Mouse (Mus musculus) urinary bladder, postnatal 25 days (tissue): ENCODE measurements around the gene Nsf.
A peak's percentile ranks its signal among the peaks of the same experiment; 100 is the strongest.

ENCODE experiments used
- DNase-seq: peaks from one replicate; pipeline ENCODE4 v3.0.0; 2022; ENCODE audit warnings: low spot score

Gene Nsf

GRCm38 (mm10) chr11:103941351-103941750 lies 12.5 kb downstream of the Nsf start:
- DNase-seq, result no peak

- no peak for DNase-seq
These were observed 13.0 kb downstream of the Nsf start for GRCm38 (mm10) chr11:103940887-103941286.

DNA sequence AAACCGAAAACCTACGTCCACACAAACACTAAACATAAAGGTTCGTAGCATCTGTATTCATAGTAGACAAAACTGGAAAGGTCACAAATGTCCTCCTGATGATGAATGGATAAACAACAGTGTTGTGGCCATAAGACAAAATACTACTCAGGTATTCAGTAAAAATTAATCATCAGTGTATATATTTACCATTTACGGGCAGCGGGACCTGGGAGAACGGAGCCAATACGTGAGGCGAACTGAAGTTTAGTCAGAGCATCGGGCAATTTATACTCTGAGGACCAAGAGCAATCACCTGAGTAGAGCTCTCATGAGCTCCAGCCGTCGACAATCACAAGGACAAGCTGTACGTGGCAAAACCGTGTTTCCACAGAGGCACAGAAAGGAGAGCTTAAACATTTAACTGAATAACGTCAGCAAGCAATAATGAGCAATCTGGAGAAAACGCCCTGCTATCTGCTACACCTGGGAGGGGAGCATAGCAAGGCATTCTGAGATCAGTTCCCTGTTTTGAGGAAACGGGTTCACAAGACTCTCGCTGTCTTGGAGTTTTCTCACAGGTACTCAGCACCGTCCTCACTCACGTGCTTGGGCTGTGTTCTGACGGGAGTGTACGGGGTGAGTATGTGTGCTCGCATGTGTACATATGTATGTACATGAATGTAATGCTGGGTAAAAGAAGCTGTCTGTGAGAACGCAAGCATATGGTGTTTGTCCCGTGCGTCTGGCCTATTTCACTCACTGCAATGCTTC lies 15.7 kb downstream of the Nsf start:
- DNase-seq, result no peak

DNA sequence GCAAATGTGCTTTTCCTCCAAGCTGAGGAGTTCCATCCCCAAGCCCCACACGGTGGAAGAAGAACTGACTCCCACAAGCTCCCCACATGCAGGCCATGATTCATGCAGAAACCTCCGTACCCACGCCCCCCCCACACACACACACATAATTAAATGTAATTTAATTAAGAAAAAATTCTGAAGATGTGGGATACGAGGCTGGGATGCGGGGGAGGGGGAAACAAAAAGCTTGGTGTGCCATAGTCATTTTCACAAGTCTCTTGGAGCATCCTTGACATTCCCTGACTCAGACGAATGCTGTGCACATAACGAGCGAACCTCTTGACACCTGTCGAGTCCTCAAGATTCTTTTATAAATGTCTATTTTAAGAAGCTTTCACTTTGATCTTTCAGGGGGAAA lies 16.4 kb downstream of the Nsf start:
- DNase-seq, result no peak

- DNase-seq, result no peak
These were observed 18.1 kb downstream of the Nsf start for GRCm38 (mm10) chr11:103935717-103936116.

- DNase-seq, result no peak
These were observed 20.0 kb downstream of the Nsf start for GRCm38 (mm10) chr11:103933886-103934285.

- no peak for DNase-seq
These were observed 29.9 kb downstream of the Nsf start for GRCm38 (mm10) chr11:103923957-103924356.

DNA sequence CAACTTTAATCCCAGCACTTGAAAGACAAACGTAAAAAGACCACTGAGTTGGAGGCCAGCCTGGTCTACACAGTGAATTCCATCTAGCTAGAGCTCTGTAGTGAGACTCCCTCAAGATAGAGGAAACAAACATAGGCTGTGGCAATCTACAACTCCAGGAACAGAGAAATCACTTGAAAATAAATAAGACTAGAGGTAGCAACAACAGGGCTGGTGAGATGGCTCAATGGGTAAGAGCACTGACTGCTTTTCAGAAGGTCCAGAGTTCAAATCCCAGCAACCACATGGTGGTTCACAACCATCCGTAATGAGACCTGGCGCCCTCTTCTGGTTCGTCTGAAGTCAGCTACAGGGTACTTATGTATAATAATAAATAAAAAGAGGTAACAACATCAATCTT lies 30.6 kb downstream of the Nsf start:
- no peak for DNase-seq

DNA sequence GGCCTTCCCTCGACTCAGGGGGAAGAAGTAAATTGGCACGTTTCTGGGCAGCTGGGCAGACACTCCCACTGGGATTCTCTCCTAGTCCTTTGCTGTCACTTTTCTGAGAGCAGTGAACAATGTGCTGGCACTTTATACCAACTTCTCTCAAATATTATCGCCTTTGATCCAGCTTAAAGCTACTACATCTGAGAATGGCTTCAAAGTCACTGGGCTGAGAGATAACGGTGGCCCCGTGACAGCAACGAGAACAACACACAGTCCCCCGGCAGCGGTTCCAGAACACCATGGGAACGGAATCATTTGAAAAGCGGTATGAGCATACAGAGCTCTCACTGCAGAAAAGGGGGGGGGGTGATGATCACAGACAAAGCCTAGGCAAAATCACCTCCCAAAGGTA lies 31.0 kb downstream of the Nsf start:
- no peak for DNase-seq

GRCm38 (mm10) chr11:103920665-103921064 lies 33.2 kb downstream of the Nsf start:
- peak; percentile 52 for DNase-seq

DNA sequence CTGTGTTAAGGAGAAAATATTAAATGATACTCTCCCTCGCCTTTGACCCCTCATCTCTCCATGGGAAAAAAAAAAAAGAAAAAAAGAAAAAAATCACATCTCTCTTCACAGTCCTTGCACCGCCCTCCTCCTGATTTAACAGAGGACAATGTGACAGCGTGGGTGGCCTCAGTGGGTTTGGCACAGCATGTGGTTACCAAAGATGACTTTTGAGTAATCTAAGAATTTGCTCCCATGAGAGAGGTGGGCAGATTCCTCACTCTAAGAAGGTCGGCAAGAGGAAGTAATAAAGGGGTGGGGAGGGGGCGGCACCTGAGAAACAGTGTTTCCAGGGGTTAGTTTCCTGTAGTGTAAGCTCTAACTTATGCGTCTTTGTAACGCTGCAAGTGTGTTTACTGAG lies 37.0 kb downstream of the Nsf start:
- no peak for DNase-seq

DNA sequence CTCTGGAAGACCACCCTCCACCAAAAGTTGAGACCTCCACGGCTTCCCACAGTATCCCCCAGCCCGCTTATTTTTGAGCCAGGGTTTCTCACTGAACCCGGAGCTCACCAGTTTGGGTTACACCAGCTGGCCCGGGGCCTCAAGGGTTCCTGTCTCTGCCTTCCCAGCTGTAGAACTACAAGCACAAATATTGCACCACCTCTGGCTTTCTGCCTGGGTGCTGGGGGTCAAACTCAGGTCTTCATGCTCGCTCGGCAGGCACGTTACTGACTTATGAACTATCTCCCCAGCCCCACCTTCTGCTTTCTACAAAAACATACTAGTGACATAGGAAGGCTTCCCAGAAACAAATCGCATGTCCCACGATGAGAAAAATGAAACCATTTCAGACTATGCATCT lies 38.2 kb downstream of the Nsf start:
- DNase-seq, result no peak

DNA sequence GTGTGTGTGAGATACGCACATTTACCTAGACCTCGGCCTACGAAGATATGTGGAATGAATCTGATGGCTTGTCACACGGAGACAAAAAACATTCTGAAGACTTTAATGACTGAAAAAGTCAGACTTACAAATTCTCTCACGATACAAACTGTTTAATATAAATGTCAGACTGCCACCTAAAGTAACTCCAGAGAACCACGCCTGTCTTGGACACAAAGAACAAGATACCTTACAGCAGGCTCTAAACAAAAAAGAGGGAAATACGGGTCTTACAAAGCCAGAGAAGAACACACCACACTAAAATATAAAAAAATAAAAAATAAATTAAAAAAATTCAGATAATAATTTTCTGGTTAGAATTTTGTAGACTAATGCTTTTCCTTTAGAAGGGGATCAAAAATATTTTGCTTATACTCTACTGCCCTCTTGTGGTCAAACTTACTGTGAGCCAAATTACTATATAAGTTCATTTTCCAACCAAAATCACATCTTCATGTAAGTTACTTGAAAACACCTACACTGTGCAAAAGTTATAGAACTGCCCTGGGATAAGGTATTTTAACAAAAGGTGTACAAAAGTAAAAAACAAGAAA lies 42.8 kb downstream of the Nsf start:
- DNase-seq, result no peak

DNA sequence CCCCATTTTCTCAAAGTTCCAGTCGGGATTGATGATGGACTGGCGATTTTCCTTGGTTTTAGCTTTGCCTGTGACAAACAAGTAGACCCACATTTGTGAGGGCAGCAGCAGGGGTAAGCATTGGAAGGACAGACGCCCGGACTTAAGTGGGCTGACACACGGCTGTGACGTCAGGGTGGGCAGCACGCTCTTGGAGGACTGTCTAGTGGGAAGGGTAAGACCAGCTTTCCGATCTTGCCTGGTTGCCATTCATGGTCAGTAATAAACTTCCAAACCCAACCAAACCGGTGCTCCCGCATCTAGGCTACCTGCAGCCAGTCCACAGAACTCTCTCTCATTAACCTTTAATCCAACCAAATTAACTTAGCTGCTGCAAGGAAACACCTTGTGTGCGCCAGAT lies 43.3 kb downstream of the Nsf start:
- DNase-seq, result no peak

- no peak for DNase-seq
These were observed 44.0 kb downstream of the Nsf start for GRCm38 (mm10) chr11:103909809-103910208.

- DNase-seq, result no peak
These were observed 44.5 kb downstream of the Nsf start for GRCm38 (mm10) chr11:103909396-103909795.

GRCm38 (mm10) chr11:103906051-103906719 lies 47.7 kb downstream of the Nsf start:
- DNase-seq, result no peak

DNA sequence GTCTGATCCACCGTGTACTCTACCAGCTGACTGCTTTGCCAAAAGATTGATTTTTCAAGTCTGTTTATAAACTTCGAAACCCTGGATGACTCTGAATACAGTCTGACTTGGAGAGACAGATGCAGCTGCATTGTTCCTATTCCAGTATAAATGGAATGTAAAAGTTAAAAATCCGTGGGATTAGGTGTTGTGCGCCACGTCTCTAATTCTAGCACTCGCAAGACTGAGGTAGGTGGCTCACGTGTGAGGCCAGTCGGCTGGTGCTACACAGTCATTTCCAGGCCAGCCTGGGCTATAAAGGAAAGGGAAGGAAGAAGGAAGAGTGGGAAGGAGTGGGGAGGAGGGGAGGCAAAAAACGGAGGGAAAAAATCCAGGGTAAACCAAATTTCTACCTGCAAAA lies 48.4 kb downstream of the Nsf start:
- DNase-seq, result no peak

DNA sequence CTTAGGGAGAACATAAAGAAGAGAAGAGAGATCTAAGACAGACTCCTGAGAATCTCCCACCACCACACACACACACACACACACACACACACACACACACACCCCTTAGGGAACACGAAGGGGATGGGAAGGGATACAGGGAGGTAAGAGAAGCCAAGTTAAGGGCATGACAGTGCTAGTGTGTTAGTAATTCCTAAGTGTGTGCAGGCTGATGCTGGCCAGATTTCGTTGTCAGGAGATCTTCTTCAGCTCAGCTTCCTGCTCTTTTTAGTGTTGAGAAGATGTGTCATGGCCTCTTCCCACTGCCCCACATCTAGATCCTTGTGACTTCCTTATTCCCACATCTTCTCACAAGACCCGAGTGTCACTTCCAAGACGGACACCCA lies 52.3 kb downstream of the Nsf start:
- no peak for DNase-seq

DNA sequence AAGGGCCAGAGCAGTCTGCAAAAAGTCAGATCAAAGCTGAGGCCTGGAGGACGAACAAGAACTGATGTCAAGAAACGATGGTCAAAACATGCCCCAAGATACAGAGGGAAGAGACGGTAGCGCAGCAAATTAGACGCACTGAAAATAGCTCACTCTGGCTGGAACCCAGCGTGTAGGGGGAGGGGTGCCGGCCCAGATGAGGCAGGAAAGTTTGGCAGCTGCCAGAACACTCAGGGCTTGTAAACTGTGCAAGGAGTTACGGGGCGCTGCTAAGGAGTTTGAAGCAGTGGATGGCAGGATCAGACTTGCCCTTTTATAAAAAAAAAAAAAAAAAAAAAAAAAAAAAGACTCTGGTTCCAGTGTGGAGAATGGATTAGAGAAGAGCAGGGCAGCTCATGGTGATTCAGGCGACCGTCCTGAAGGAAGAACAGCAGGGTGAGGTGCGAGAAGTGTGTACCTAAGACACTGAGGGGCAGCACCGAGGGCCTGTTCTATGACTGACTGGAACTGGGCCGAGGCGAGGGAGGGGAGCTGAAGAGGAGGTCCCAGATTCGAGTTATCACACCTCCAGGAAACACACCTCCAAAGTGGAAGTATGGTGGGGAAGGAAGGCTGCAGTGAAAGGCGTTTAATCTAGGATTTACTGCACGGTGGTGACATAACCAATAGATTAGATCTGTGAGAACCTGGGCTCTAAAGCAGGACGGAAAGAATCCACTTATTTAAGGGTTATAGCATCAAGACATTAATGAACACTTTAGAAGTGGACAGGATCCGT lies 52.9 kb downstream of the Nsf start:
- peak; percentile 17 for DNase-seq

GRCm38 (mm10) chr11:103896966-103897750 lies 56.7 kb downstream of the Nsf start:
- DNase-seq, result no peak

- no peak for DNase-seq
These were observed 57.8 kb downstream of the Nsf start for GRCm38 (mm10) chr11:103896056-103896455.
